Mouse (Mus musculus) left cerebral cortex, postnatal 25 days (tissue): ENCODE measurements around the gene Camk2b. TPM values are rescaled to one million over a fixed set of nuclear protein-coding genes. Genes with fewer than 3 reads are reported as not detected.

Experiments
- DNase-seq, 2 experiments: peaks; one replicate each; pipeline ENCODE4 v3.0.0; 2022; ENCODE audit warnings: low spot score in 2 of 2, mixed read lengths in 1 of 2
- intact Hi-C: fragments of 180-260 bp; cut with DNase I; formaldehyde crosslinking; loops from one replicate; pipeline ENCODE4 v1.15.1; 2025
- total RNA-seq, 2 experiments: library from RNA; stranded (reverse); gene quantifications; 2 replicates each; pipeline ENCODE4 v1.2.3; 2021

Camk2b gene
- total RNA-seq, 2 experiments from 2014 or later = 645 to 685 TPM

- DNase-seq = no peak
- intact Hi-C loops = loop anchor here (5.0 kb wide), 1 partner anchor 45 kb away; no protein-coding TSS in a partner anchor
Observed at GRCm38 (mm10) chr11:6061891-6062290, 4.3 kb downstream of the Camk2b start.

DNA sequence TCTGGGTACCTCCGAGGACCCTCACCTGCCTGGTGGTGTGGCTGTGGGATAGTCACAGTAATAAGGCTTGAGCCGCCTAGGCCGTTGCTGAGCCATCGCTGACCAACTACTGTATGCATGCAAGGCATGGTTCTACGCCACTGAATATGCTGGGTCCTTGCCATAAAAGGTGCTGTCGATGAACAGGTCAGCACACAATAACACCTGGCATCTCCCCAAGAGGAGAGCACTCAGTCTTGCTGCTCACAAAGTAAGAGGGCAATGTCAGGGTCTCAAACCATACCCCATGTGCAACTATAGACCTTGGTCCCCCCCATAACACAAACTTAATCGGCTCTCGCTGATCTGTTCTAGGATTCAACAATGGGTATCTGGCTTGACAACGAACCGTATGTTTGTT, 7.0 kb downstream of the Camk2b start:
- no peak for DNase-seq
- intact Hi-C loops = no loop called here

DNA sequence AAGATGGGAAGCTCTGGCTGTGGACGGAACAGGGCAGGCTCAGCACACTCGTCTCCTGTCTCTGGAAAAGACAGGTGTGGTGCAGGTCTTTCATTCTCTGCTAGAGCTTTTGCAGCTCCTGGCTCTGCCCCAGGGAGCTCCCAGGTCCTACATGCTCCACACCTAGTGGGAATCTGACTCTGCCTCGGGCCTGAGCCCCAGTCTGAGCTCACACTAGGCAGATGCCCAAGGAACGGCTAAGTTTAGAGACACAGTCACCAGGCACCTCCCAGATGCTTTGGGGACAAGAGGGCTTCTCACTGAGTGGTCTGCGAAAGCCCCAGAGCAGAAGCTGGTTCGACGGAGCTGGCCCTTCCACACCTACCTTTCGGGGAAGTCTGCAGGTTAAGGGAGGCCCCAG, 12.8 kb downstream of the Camk2b start:
- no peak for DNase-seq
- intact Hi-C loops = no loop called here

GRCm38 (mm10) chr11:6050066-6050560, 16.0 kb downstream of the Camk2b start:
- intact Hi-C loops = no loop called here
- no peak for DNase-seq

DNA sequence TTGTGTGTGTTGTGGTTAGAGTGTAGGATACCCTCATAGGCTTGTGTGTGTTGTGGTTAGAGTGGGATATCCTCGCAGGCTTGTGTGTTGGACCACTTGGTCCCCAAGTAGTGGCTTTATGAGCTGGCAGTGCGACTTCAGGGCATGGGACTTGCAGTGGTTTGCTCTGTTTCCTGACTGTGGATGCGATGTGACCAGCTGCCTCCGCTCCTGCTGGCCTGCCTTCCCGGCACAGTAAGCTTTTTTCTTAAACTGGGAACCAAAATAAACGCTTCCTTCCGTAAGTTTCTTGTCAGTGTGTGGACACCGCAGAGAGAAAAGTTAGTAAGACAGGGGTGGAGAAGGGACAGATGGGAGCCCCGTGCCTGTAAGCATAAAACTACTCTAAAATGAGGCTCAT, 18.0 kb downstream of the Camk2b start:
- intact Hi-C loops = no loop called here
- DNase-seq = peak in 1 of 2 experiments; percentile 68

GRCm38 (mm10) chr11:6038929-6039328, 27.2 kb downstream of the Camk2b start:
- intact Hi-C loops = no loop called here
- DNase-seq = no peak

DNA sequence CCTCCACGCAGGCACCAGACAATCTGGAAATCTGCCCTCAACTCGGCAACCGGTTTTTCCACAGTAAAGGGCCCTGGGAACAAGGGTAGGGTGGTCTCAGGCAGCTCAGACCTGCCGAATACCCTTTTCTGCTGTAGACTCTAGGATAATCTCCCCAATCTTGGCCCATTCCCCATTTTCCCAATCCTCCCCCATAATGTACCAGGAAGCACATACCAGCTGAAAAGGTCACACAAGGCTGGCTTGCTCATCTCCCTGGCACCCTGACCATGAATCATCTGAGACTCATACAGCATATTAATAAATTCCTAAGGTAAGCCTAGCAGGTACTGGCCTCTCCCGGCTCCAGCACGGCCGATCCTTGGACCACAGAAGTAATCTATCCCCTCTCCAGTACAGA, 28.5 kb downstream of the Camk2b start:
- intact Hi-C loops = no loop called here
- no peak for DNase-seq

- no peak for DNase-seq
- intact Hi-C loops = no loop called here
Observed at GRCm38 (mm10) chr11:6037198-6037597, 29.0 kb downstream of the Camk2b start.

- DNase-seq = no peak
- intact Hi-C loops = no loop called here
Observed at GRCm38 (mm10) chr11:6036477-6036876, 29.7 kb downstream of the Camk2b start.

DNA sequence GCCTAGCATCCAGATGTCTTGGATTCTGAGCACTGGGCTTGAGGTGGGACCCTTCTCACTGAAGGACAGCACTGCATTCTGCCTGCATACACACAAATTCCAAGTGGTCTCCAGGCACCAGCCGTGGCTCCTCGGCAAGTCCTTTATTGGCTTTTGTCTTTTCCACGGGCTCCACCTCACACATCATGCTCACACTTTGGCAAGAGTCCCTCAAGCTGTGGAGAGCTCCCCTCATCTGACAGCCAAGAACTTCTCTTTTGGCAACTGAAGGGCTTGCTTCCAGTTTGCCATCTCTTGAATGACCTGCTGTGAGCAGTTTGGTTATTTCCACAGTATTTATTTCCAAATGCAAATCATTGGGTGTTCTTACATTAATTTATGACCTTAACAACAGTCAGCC, 30.6 kb downstream of the Camk2b start:
- no peak for DNase-seq
- intact Hi-C loops = no loop called here

DNA sequence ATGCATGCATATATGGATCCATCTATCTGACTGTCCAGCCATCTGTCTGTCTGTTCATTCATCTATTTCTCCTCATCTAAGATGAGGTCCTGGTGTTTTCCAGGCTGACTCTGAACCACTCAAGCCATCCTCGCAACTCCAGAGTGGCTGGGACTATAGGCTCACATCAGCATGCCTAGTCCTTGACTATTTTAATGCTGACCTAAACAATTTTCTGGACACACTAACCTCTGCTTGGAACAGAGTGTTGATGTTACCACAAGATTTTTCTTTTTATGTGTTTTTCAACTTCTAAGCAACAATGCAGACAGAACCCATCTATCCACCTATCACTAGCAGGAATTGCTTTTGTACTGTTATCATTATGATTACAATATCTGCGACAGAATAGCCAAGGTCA, 31.4 kb downstream of the Camk2b start:
- DNase-seq = no peak
- intact Hi-C loops = no loop called here

DNA sequence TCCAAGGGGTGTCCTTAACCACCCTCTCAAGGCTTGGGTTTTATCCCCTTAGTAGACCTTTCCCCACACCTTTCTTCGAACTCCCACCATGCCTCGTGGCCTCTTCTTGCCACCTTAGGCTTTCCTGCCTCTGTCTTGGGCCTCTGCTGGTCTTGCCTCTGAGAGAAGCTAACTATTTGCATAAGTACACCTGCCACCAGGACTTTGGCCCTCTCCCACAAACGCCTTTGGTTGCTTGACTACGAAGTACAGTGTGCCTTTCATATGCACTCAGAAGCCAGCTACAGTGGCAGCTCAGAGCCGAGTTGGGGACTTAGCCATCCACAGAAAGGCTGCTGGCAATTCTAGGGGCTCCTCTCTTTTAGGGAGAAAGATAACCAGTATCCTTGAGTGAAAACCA, 32.4 kb downstream of the Camk2b start:
- DNase-seq = no peak
- intact Hi-C loops = no loop called here

DNA sequence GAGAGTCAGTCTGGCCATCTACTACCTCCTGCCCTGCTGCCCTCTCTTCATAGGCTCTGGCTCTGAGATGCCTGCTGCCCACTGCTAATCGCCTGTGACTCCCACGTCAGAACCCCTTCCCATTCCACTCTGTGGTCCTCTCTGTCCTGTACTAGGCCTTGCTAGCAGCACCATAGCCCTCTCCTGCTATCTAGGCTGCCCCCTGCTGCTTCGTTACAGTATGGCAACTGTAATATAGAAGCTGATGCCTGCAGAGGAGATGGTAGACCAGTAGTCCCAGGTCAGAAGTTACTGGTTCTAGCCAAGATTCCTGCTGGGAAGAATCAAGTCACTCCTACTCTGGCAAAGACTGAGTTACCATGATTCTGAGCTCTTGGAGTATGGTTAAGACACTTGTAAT, 33.0 kb downstream of the Camk2b start:
- DNase-seq = peak in 1 of 2 experiments; percentile 72
- intact Hi-C loops = no loop called here

DNA sequence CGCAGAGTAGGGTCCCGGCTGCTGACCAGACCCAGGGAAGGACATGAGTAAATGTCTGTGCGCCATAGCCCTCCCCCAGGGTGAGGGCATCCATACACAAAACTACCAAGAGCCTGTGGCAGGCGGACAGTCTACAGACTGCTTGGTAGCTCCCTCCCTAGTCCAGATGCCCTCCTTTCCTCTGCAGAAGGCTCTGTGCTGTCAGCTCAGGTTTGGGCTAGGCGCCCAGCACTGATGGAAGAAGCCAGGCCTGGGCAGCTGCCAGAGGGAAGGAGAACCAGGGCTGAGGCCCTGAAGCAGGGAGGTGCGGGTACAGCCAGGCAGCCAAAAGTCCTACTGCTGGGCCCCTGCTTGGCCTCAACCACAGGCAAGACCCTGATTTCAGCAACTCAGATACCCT, 35.5 kb downstream of the Camk2b start:
- intact Hi-C loops = no loop called here
- peak in 1 of 2 experiments; percentile 94 for DNase-seq

DNA sequence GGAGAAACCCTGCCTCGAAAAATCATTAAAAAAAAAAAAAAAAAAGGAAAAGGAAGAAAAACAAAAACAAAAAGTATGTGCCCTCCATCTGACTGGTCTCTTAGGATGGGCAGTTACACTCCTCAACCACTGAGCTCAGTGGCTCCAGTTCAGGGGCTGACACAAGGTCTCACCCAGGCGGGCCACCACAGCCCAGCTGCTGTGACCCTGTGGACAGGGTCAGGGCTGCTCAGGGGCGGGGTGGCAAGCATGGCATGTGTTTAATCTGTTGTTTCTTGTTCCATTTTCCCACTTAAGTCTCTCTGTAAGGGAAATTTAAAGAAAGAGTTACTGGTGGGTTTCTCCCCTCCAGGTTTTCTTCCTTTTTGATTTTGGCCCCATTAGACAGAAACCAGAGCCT, 36.4 kb downstream of the Camk2b start:
- intact Hi-C loops = no loop called here
- DNase-seq = no peak

- intact Hi-C loops = no loop called here
- DNase-seq = no peak
Observed at GRCm38 (mm10) chr11:6028911-6029310, 37.3 kb downstream of the Camk2b start.

DNA sequence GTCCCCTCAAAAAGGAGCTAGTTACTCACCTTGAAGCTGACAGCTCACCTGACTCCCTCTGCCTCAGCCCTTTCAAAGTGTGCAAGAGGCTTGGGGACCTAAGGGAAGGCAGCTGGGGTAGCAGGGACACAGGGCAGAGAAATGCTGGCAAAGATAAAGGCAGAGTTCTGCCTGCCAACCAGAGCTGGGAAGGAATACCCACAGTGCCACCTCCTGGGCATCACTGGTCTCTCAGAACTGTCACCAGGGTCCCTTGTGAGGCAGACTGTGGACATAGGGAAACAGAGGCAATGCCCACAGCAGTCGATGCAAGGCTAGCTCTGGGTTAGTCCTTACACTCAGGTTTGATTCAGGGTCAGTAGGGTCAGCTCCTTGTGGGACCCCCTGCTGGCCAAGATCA, 39.8 kb downstream of the Camk2b start:
- intact Hi-C loops = loop anchor here (2.0 kb wide), 1 partner anchor 30 kb away; no protein-coding TSS in a partner anchor
- DNase-seq = peak in 1 of 2 experiments; percentile 65

GRCm38 (mm10) chr11:6024923-6025652, 41.1 kb downstream of the Camk2b start:
- intact Hi-C loops = no loop called here
- no peak for DNase-seq

GRCm38 (mm10) chr11:6020897-6021839, 45.0 kb downstream of the Camk2b start:
- intact Hi-C loops = no loop called here
- no peak for DNase-seq

DNA sequence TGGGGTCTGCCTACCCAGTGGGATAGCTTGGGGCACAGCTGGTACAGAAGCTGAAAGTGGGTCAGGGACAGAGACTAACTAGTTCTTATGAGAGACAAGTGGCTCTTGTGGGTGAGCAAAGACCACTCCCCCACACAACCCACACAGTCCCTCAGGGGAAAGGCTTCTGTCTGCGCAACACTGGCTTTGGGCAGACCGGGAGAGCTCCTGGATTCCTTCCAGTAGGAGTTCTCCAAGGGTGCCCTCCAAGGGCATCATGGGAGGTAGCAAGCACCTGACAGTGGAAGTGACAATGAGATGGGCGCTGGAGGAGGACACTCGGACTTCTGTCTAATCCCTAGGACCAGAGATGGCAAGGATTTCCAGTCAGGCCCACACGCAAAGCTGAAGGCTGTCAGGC, 45.8 kb downstream of the Camk2b start:
- no peak for DNase-seq
- intact Hi-C loops = no loop called here
